8 mouse cellular contexts compared by ENCODE assay signal in genomic region chr3:157449794-157450193, GRCm38 (mm10).
DNase-seq lines count a peak whose midpoint lies in the region; ATAC-seq lines count a peak whose summit lies in the region.

No protein-coding gene starts in this region.

- DNase-seq in heart, postnatal 14 days: peak; percentile 5 to 20
- peak; percentile 12 for DNase-seq in Muller cell, postnatal 12 days (ENCODE audit: inconsistent ontology term)
- DNase-seq in embryo, embryonic 11.5 days (ENCODE audit: low read depth, low spot score): peak; percentile 13
- DNase-seq in kidney, postnatal 14 days: peak; percentile 30
- DNase-seq in thymus, postnatal 14 days: no peak
- no peak for DNase-seq in spleen, postnatal 10 days (ENCODE audit: low spot score in 2 of 2)

- H3K36me3 ChIP-seq in heart, embryonic 12.5 days: no peaks in the 10 kb centered on the region
- no peaks in the 10 kb centered on the region for H3K36me3 ChIP-seq in midbrain, embryonic 16.5 days (ENCODE audit: control insufficient read depth, insufficient read depth, low read length)

- H3K27ac ChIP-seq in heart, embryonic 12.5 days (ENCODE audit: poor library complexity, severe bottlenecking): no peak overlapping the region
- no peak overlapping the region for H3K27ac ChIP-seq in midbrain, embryonic 16.5 days (ENCODE audit: low read length)

- H3K9ac ChIP-seq in heart, embryonic 12.5 days: no peak overlapping the region
- no peak overlapping the region for H3K9ac ChIP-seq in midbrain, embryonic 16.5 days (ENCODE audit: low read depth, low read length)

- no peak overlapping the region for H3K4me3 ChIP-seq in heart, embryonic 12.5 days
- no peak overlapping the region for H3K4me3 ChIP-seq in midbrain, embryonic 16.5 days (ENCODE audit: low read depth, low read length)

- no peak for ATAC-seq in heart, embryonic 12.5 days (ENCODE audit: insufficient number of reproducible peaks, low FRiP score)
- peak; percentile 86 for ATAC-seq in midbrain, embryonic 16.5 days

- no peaks in the 10 kb centered on the region for H3K4me1 ChIP-seq in heart, embryonic 12.5 days (replicated peaks)
- no peaks in the 10 kb centered on the region; the same call in 1 of the 2 replicates for H3K4me1 ChIP-seq in midbrain, embryonic 16.5 days (ENCODE audit: control insufficient read depth, insufficient read depth, low read length)

- no peaks in the 10 kb centered on the region for H3K9me3 ChIP-seq in heart, embryonic 12.5 days (replicated peaks)
- H3K9me3 ChIP-seq in midbrain, embryonic 16.5 days (replicated peaks; ENCODE audit: control insufficient read depth, low read length, poor library complexity, severe bottlenecking): no peaks in the 10 kb centered on the region

- no peaks in the 10 kb centered on the region for H3K27me3 ChIP-seq in heart, embryonic 12.5 days (replicated peaks)
- no peaks in the 10 kb centered on the region for H3K27me3 ChIP-seq in midbrain, embryonic 16.5 days (ENCODE audit: control insufficient read depth, insufficient read depth, low read depth, low read length)

- H3K4me2 ChIP-seq in heart, embryonic 12.5 days: no peak overlapping the region
- no peak overlapping the region for H3K4me2 ChIP-seq in midbrain, embryonic 16.5 days (ENCODE audit: low read length)

- intact Hi-C loops in heart, postnatal 14 days (cut with DNase I): loop anchor here (2.0 kb wide), 1 partner anchor 217 kb away; no protein-coding TSS in a partner anchor

Comparison
In these comparisons a context has a peak if more than half of its experiments do, and no peak if none do; other contexts are left out.
1. DNase-seq: peak in heart, postnatal 14 days (2 of 2), Muller cell, postnatal 12 days (single experiment), embryo, embryonic 11.5 days (single experiment) and kidney, postnatal 14 days (single experiment); none in thymus, postnatal 14 days (single experiment) and spleen, postnatal 10 days (0 of 2).